Mouse (Mus musculus): ENCODE data around the gene Agbl1. TPM values are rescaled to one million over a fixed set of nuclear protein-coding genes. Genes with fewer than 3 reads are reported as not detected.

Agbl1 gene
- polyA plus RNA-seq, 1 experiment, result not detected

- TF ChIP-seq CTCF (IDR thresholded peaks at IDR 0.05; ENCODE audit: insufficient read depth, low read depth, low read length) (no peak), POLR2A (IDR thresholded peaks at IDR 0.05; ENCODE audit: insufficient read depth, low read depth, low read length) (no peak)
- no peaks in the 10 kb centered on the region for H3K4me1 ChIP-seq (ENCODE audit: control insufficient read depth, insufficient read depth, low read length)
- no peak overlapping the region for H3K4me3 ChIP-seq (ENCODE audit: insufficient read depth, low read depth, low read length)
- no peak overlapping the region for H3K27ac ChIP-seq (ENCODE audit: insufficient read depth, low read depth, low read length)
Observed at GRCm38 (mm10) chr7:76918871-76919270, 689.2 kb downstream of the Agbl1 start.

- H3K27ac ChIP-seq (ENCODE audit: insufficient read depth, low read depth, low read length), result no peak overlapping the region
- no peaks in the 10 kb centered on the region for H3K4me1 ChIP-seq (ENCODE audit: control insufficient read depth, insufficient read depth, low read length)
- no peak for TF ChIP-seq POLR2A (IDR thresholded peaks at IDR 0.05; ENCODE audit: insufficient read depth, low read depth, low read length)
- TF ChIP-seq CTCF (IDR thresholded peaks at IDR 0.05; ENCODE audit: insufficient read depth, low read depth, low read length), result no peak
- H3K4me3 ChIP-seq (ENCODE audit: insufficient read depth, low read depth, low read length), result no peak overlapping the region
- 84% methylated on average over 2 of the region's 2 CpGs for WGBS
Observed at GRCm38 (mm10) chr7:76921671-76922070, 692.0 kb downstream of the Agbl1 start.

- Histone ChIP-seq H3K27ac (ENCODE audit: insufficient read depth, low read depth, low read length) (no peak overlapping the region), H3K4me3 (ENCODE audit: insufficient read depth, low read depth, low read length) (no peak overlapping the region), H3K4me1 (ENCODE audit: control insufficient read depth, insufficient read depth, low read length) (no peaks in the 10 kb centered on the region)
- TF ChIP-seq POLR2A (IDR thresholded peaks at IDR 0.05; ENCODE audit: insufficient read depth, low read depth, low read length) (no peak), CTCF (IDR thresholded peaks at IDR 0.05; ENCODE audit: insufficient read depth, low read depth, low read length) (no peak)
Observed at GRCm38 (mm10) chr7:76935219-76935618, 705.5 kb downstream of the Agbl1 start.

GRCm38 (mm10) chr7:76941531-76941930, 711.8 kb downstream of the Agbl1 start:
- no peak overlapping the region for H3K27ac ChIP-seq (ENCODE audit: insufficient read depth, low read depth, low read length)
- H3K4me1 ChIP-seq (ENCODE audit: control insufficient read depth, insufficient read depth, low read length), result no peaks in the 10 kb centered on the region
- TF ChIP-seq CTCF (IDR thresholded peaks at IDR 0.05; ENCODE audit: insufficient read depth, low read depth, low read length), result no peak
- no peak for TF ChIP-seq POLR2A (IDR thresholded peaks at IDR 0.05; ENCODE audit: insufficient read depth, low read depth, low read length)
- H3K4me3 ChIP-seq (ENCODE audit: insufficient read depth, low read depth, low read length), result no peak overlapping the region

- WGBS, result 16% methylated on average over 3 of the region's 3 CpGs
- Histone ChIP-seq H3K4me3 (ENCODE audit: insufficient read depth, low read depth, low read length) (no peak overlapping the region), H3K4me1 (ENCODE audit: control insufficient read depth, insufficient read depth, low read length) (no peaks in the 10 kb centered on the region), H3K27ac (ENCODE audit: insufficient read depth, low read depth, low read length) (no peak overlapping the region)
- TF ChIP-seq POLR2A (IDR thresholded peaks at IDR 0.05; ENCODE audit: insufficient read depth, low read depth, low read length) (no peak), CTCF (IDR thresholded peaks at IDR 0.05; ENCODE audit: insufficient read depth, low read depth, low read length) (no peak)
Observed at GRCm38 (mm10) chr7:76971334-76971733, 741.6 kb downstream of the Agbl1 start.

GRCm38 (mm10) chr7:77009571-77009970, 779.9 kb downstream of the Agbl1 start:
- H3K4me3 ChIP-seq (ENCODE audit: insufficient read depth, low read depth, low read length), result no peak overlapping the region
- no peak for TF ChIP-seq POLR2A (IDR thresholded peaks at IDR 0.05; ENCODE audit: insufficient read depth, low read depth, low read length)
- TF ChIP-seq CTCF (IDR thresholded peaks at IDR 0.05; ENCODE audit: insufficient read depth, low read depth, low read length), result no peak
- H3K27ac ChIP-seq (ENCODE audit: insufficient read depth, low read depth, low read length), result no peak overlapping the region
- WGBS, result 95% methylated on average over 3 of the region's 3 CpGs
- H3K4me1 ChIP-seq (ENCODE audit: control insufficient read depth, insufficient read depth, low read length), result no peaks in the 10 kb centered on the region

GRCm38 (mm10) chr7:77029019-77029418, 799.3 kb downstream of the Agbl1 start:
- Histone ChIP-seq H3K27ac (ENCODE audit: insufficient read depth, low read depth, low read length) (no peak overlapping the region), H3K4me1 (ENCODE audit: control insufficient read depth, insufficient read depth, low read length) (no peaks in the 10 kb centered on the region), H3K4me3 (ENCODE audit: insufficient read depth, low read depth, low read length) (no peak overlapping the region)
- TF ChIP-seq POLR2A (IDR thresholded peaks at IDR 0.05; ENCODE audit: insufficient read depth, low read depth, low read length) (no peak), CTCF (IDR thresholded peaks at IDR 0.05; ENCODE audit: insufficient read depth, low read depth, low read length) (no peak)

- Histone ChIP-seq H3K4me3 (ENCODE audit: insufficient read depth, low read depth, low read length) (no peak overlapping the region), H3K27ac (ENCODE audit: insufficient read depth, low read depth, low read length) (no peak overlapping the region), H3K4me1 (ENCODE audit: control insufficient read depth, insufficient read depth, low read length) (no peaks in the 10 kb centered on the region)
- TF ChIP-seq CTCF (IDR thresholded peaks at IDR 0.05; ENCODE audit: insufficient read depth, low read depth, low read length) (no peak), POLR2A (IDR thresholded peaks at IDR 0.05; ENCODE audit: insufficient read depth, low read depth, low read length) (no peak)
Observed at GRCm38 (mm10) chr7:77076033-77076432, 846.3 kb downstream of the Agbl1 start.

- WGBS, result 62% methylated on average over 1 of the region's 1 CpGs
- no peak for TF ChIP-seq CTCF (IDR thresholded peaks at IDR 0.05; ENCODE audit: insufficient read depth, low read depth, low read length)
- TF ChIP-seq POLR2A (IDR thresholded peaks at IDR 0.05; ENCODE audit: insufficient read depth, low read depth, low read length), result no peak
- H3K4me1 ChIP-seq (ENCODE audit: control insufficient read depth, insufficient read depth, low read length), result no peaks in the 10 kb centered on the region
- no peak overlapping the region for H3K27ac ChIP-seq (ENCODE audit: insufficient read depth, low read depth, low read length)
- H3K4me3 ChIP-seq (ENCODE audit: insufficient read depth, low read depth, low read length), result no peak overlapping the region
Observed at GRCm38 (mm10) chr7:77087266-77087665, 857.6 kb downstream of the Agbl1 start.

GRCm38 (mm10) chr7:77095153-77095552, 865.5 kb downstream of the Agbl1 start:
- Histone ChIP-seq H3K27ac (ENCODE audit: insufficient read depth, low read depth, low read length) (no peak overlapping the region), H3K4me1 (ENCODE audit: control insufficient read depth, insufficient read depth, low read length) (no peaks in the 10 kb centered on the region), H3K4me3 (ENCODE audit: insufficient read depth, low read depth, low read length) (no peak overlapping the region)
- WGBS, result 79% methylated on average over 2 of the region's 2 CpGs
- TF ChIP-seq CTCF (IDR thresholded peaks at IDR 0.05; ENCODE audit: insufficient read depth, low read depth, low read length), result no peak
- no peak for TF ChIP-seq POLR2A (IDR thresholded peaks at IDR 0.05; ENCODE audit: insufficient read depth, low read depth, low read length)

All from olfactory bulb, adult 2 months (tissue).